In genomic region chr1:193496265-193497183, GRCm38 (mm10) we compare ENCODE assay signal across 12 mouse cellular contexts.
DNase-seq lines count a peak whose midpoint lies in the region; ATAC-seq lines count a peak whose summit lies in the region.
"Had no signal": no experiment of that assay in that cellular context is flagged by ENCODE, and none has a peak within 500 bp of the region (broad histone marks: within the 10 kb centered on the region; RNA-seq: fewer than 3 reads in every experiment).

No protein-coding gene starts in this region.

- peak; percentile 71 for ATAC-seq in midbrain, embryonic 11.5 days (ENCODE audit: low FRiP score)
- peak; percentile 67 for ATAC-seq in embryonic facial prominence, embryonic 15.5 days (ENCODE audit: insufficient number of reproducible peaks, low FRiP score, low TSS enrichment, low read depth)
- no peak for ATAC-seq in midbrain, embryonic 14.5 days (ENCODE audit: low FRiP score, low TSS enrichment)

- no peak overlapping the region for H3K4me2 ChIP-seq in midbrain, embryonic 11.5 days
- H3K4me2 ChIP-seq in embryonic facial prominence, embryonic 15.5 days (replicated peaks): no peak overlapping the region
- no peak overlapping the region for H3K4me2 ChIP-seq in midbrain, embryonic 14.5 days (ENCODE audit: low read length)
- H3K4me2 ChIP-seq: hindbrain, embryonic 15.5 days had no signal

- no peaks in the 10 kb centered on the region for H3K9me3 ChIP-seq in midbrain, embryonic 11.5 days (ENCODE audit: control insufficient read depth, low read length)
- no peaks in the 10 kb centered on the region for H3K9me3 ChIP-seq in midbrain, embryonic 10.5 days (replicated peaks)
- H3K9me3 ChIP-seq in embryonic facial prominence, embryonic 15.5 days (replicated peaks): no peaks in the 10 kb centered on the region
- no peaks in the 10 kb centered on the region for H3K9me3 ChIP-seq in hindbrain, embryonic 10.5 days
- H3K9me3 ChIP-seq in midbrain, embryonic 14.5 days (ENCODE audit: control insufficient read depth, low read length): no peaks in the 10 kb centered on the region
- H3K9me3 ChIP-seq: hindbrain, embryonic 15.5 days had no signal

- no peak overlapping the region for H3K27ac ChIP-seq in midbrain, embryonic 11.5 days (ENCODE audit: low read depth, low read length)
- no peak overlapping the region for H3K27ac ChIP-seq in midbrain, embryonic 10.5 days (replicated peaks)
- H3K27ac ChIP-seq in embryonic facial prominence, embryonic 15.5 days (replicated peaks): no peak overlapping the region
- no peak overlapping the region for H3K27ac ChIP-seq in hindbrain, embryonic 10.5 days
- H3K27ac ChIP-seq in midbrain, embryonic 14.5 days (replicated peaks; ENCODE audit: low read depth, low read length): no peak overlapping the region
- H3K27ac ChIP-seq: heart, adult 2 months; hindbrain, embryonic 15.5 days had no signal

- H3K4me1 ChIP-seq in midbrain, embryonic 11.5 days (ENCODE audit: control insufficient read depth, insufficient read depth, low read length): no peaks in the 10 kb centered on the region
- peaks cover 17% of the 10 kb centered on the region for H3K4me1 ChIP-seq in midbrain, embryonic 10.5 days
- H3K4me1 ChIP-seq in embryonic facial prominence, embryonic 15.5 days: 0 out of 2 replicates have a peak, but pooled peaks cover 5% of the 10 kb centered on the region
- H3K4me1 ChIP-seq in hindbrain, embryonic 10.5 days (replicated peaks): peaks cover 17% of the 10 kb centered on the region
- peaks cover 9% of the 10 kb centered on the region; the same call in 1 of the 2 replicates for H3K4me1 ChIP-seq in midbrain, embryonic 14.5 days (ENCODE audit: control insufficient read depth, insufficient read depth, low read length)

- WGBS in midbrain, embryonic 11.5 days: 42% methylated on average over 9 of the region's 9 CpGs
- 52% methylated on average over 9 of the region's 9 CpGs for WGBS in midbrain, embryonic 10.5 days
- WGBS in embryonic facial prominence, embryonic 15.5 days: 28% methylated on average over 9 of the region's 9 CpGs
- WGBS in hindbrain, embryonic 10.5 days: 48% methylated on average over 9 of the region's 9 CpGs
- 25% methylated on average over 9 of the region's 9 CpGs for WGBS in midbrain, embryonic 14.5 days

- H3K36me3 ChIP-seq in midbrain, embryonic 11.5 days (ENCODE audit: control insufficient read depth, insufficient read depth, low read length): no peaks in the 10 kb centered on the region
- no peaks in the 10 kb centered on the region for H3K36me3 ChIP-seq in midbrain, embryonic 10.5 days
- no peaks in the 10 kb centered on the region for H3K36me3 ChIP-seq in embryonic facial prominence, embryonic 15.5 days
- no peaks in the 10 kb centered on the region for H3K36me3 ChIP-seq in hindbrain, embryonic 10.5 days
- H3K36me3 ChIP-seq in midbrain, embryonic 14.5 days (ENCODE audit: control insufficient read depth, insufficient read depth, low read length): no peaks in the 10 kb centered on the region
- H3K36me3 ChIP-seq: hindbrain, embryonic 15.5 days had no signal

- DNase-seq in midbrain, embryonic 11.5 days (ENCODE audit: low spot score, missing footprints): peak; percentile 87
- DNase-seq in midbrain, embryonic 10.5 days (ENCODE audit: low spot score): no peak
- peak; percentile 16 for DNase-seq in hindbrain, embryonic 10.5 days (ENCODE audit: low spot score)
- peak; percentile 47 for DNase-seq in midbrain, embryonic 14.5 days
- DNase-seq in layer of hippocampus, adult 9-11 months: no peak
- DNase-seq in thymus, postnatal 14 days: no peak
- no peak for DNase-seq in adrenal gland, postnatal 4 days (ENCODE audit: low spot score in 2 of 2)
- DNase-seq: cerebellum, postnatal 36 days; heart, adult 2 months; right cerebral cortex, postnatal 14 days had no signal

- H3K4me3 ChIP-seq in midbrain, embryonic 11.5 days (ENCODE audit: low read depth, low read length): no peak overlapping the region
- H3K4me3 ChIP-seq in midbrain, embryonic 10.5 days: no peak overlapping the region
- H3K4me3 ChIP-seq in embryonic facial prominence, embryonic 15.5 days (replicated peaks): no peak overlapping the region
- H3K4me3 ChIP-seq in hindbrain, embryonic 10.5 days: no peak overlapping the region
- no peak overlapping the region for H3K4me3 ChIP-seq in midbrain, embryonic 14.5 days (replicated peaks; ENCODE audit: low read depth, low read length)
- H3K4me3 ChIP-seq: heart, adult 2 months; hindbrain, embryonic 15.5 days had no signal

- H3K27me3 ChIP-seq in midbrain, embryonic 11.5 days (ENCODE audit: control insufficient read depth, insufficient read depth, low read length): no peaks in the 10 kb centered on the region
- no peaks in the 10 kb centered on the region for H3K27me3 ChIP-seq in midbrain, embryonic 10.5 days (ENCODE audit: low read depth, poor library complexity, severe bottlenecking)
- no peaks in the 10 kb centered on the region for H3K27me3 ChIP-seq in embryonic facial prominence, embryonic 15.5 days
- H3K27me3 ChIP-seq in hindbrain, embryonic 10.5 days (ENCODE audit: insufficient read depth, poor library complexity, severe bottlenecking): no peaks in the 10 kb centered on the region
- no peaks in the 10 kb centered on the region for H3K27me3 ChIP-seq in midbrain, embryonic 14.5 days (ENCODE audit: control insufficient read depth, insufficient read depth, low read length)
- H3K27me3 ChIP-seq: hindbrain, embryonic 15.5 days had no signal

- H3K9ac ChIP-seq in midbrain, embryonic 11.5 days (ENCODE audit: low read length): no peak overlapping the region
- H3K9ac ChIP-seq in embryonic facial prominence, embryonic 15.5 days: no peak overlapping the region
- H3K9ac ChIP-seq in midbrain, embryonic 14.5 days (replicated peaks; ENCODE audit: low read length): no peak overlapping the region
- H3K9ac ChIP-seq: hindbrain, embryonic 15.5 days had no signal

Comparison
In these comparisons a context has a peak if more than half of its experiments do, and no peak if none do; other contexts are left out.
1. DNase-seq: peak in midbrain, embryonic 11.5 days (single experiment), hindbrain, embryonic 10.5 days (single experiment) and midbrain, embryonic 14.5 days (single experiment); none in midbrain, embryonic 10.5 days (single experiment), layer of hippocampus, adult 9-11 months (single experiment), thymus, postnatal 14 days (single experiment) and adrenal gland, postnatal 4 days (0 of 2).